Mouse (Mus musculus) lung, embryonic 15.5 days (tissue): ENCODE results near the gene Zbed4. TPM values are rescaled to one million over a fixed set of nuclear protein-coding genes. Genes with fewer than 3 reads are reported as not detected.
A peak's percentile ranks its signal among the peaks of the same experiment; 100 is the strongest.

Experiments used
- ATAC-seq: fragments of 200-750 bp; cut with Nextera tagmentation; 2 replicates; pipeline ENCODE4 v1.8.0; 2017; ENCODE audit warnings: moderate number of reproducible peaks, borderline replicate concordance; ENCODE audit not compliant: low FRiP score, low TSS enrichment; ENCODE audit errors: extremely low read depth
- H3K27ac ChIP-seq: fragments of 300-500 bp; sonication (generic); 2 replicates; pipeline ENCODE4 v1.5.1; 2015; ENCODE audit warnings: moderate library complexity, mild to moderate bottlenecking, inconsistent platforms
- H3K27me3 ChIP-seq: fragments of 300-500 bp; sonication (generic); 2 replicates; pipeline ENCODE4 v1.6.1; 2015; ENCODE audit warnings: inconsistent platforms
- H3K36me3 ChIP-seq: fragments of 300-500 bp; sonication (generic); 2 replicates; pipeline ENCODE4 v1.6.1; 2015; ENCODE audit warnings: inconsistent platforms
- H3K4me1 ChIP-seq: fragments of 300-500 bp; sonication (generic); 2 replicates; pipeline ENCODE4 v1.6.1; 2015; ENCODE audit warnings: inconsistent platforms
- H3K4me2 ChIP-seq: fragments of 300-500 bp; sonication (generic); 2 replicates; pipeline ENCODE4 v1.6.1; 2015; ENCODE audit warnings: inconsistent platforms, mild to moderate bottlenecking, moderate library complexity
- H3K4me3 ChIP-seq: fragments of 300-500 bp; sonication (generic); 2 replicates; pipeline ENCODE4 v1.5.1; 2015; ENCODE audit warnings: mild to moderate bottlenecking, inconsistent platforms
- H3K9ac ChIP-seq: fragments of 300-500 bp; sonication (generic); 2 replicates; pipeline ENCODE4 v1.6.1; 2015; ENCODE audit warnings: inconsistent platforms
- H3K9me3 ChIP-seq: fragments of 300-500 bp; sonication (generic); 2 replicates; pipeline ENCODE4 v1.6.1; 2016; ENCODE audit warnings: inconsistent platforms
- WGBS: fragments of 180-500 bp; shearing (Covaris S2); methylation state at CpG from one replicate; pipeline ENCODE4 v1.1.7; 2015; 5-methylcytosine and 5-hydroxymethylcytosine counted together
- polyA plus RNA-seq: library from polyadenylated mRNA; unstranded; fragments of >200 nt; fragmentation: Nextera tagmentation; extraction: Ambion mirVana; gene quantifications from 2 replicates; pipeline ENCODE4 v1.2.1, GENCODE M21; 2015

Gene Zbed4
- polyA plus RNA-seq, 1 experiment from 2014 or later, result 15.5 TPM

- peaks cover 84% of the 10 kb centered on the region for H3K36me3 ChIP-seq
- 74% methylated on average over 9 of the region's 9 CpGs for WGBS
- no peak for ATAC-seq
Measured at GRCm38 (mm10) chr15:88717239-88717638, 34.2 kb upstream of the Zbed4 start.

GRCm38 (mm10) chr15:88723205-88723604 is 28.3 kb upstream of the Zbed4 start:
- Histone ChIP-seq H3K36me3 (peaks cover 77% of the 10 kb centered on the region), H3K4me3 (no peak overlapping the region), H3K9ac (no peak overlapping the region), H3K4me2 (no peak overlapping the region), H3K27me3 (no peaks in the 10 kb centered on the region), H3K4me1 (no peaks in the 10 kb centered on the region), H3K27ac (no peak overlapping the region), H3K9me3 (no peaks in the 10 kb centered on the region)
- WGBS, result 88% methylated on average over 6 of the region's 6 CpGs
- ATAC-seq, result no peak

More at GRCm38 (mm10) chr15:88717239-88717638, 34.2 kb upstream of the Zbed4 start:
- H3K9me3 ChIP-seq, result no peaks in the 10 kb centered on the region
- no peak overlapping the region for H3K9ac ChIP-seq
- H3K27me3 ChIP-seq, result no peaks in the 10 kb centered on the region
- H3K4me1 ChIP-seq, result no peaks in the 10 kb centered on the region
- H3K4me2 ChIP-seq, result no peak overlapping the region
- no peak overlapping the region for H3K27ac ChIP-seq
- no peak overlapping the region for H3K4me3 ChIP-seq

GRCm38 (mm10) chr15:88724311-88724710 is 27.1 kb upstream of the Zbed4 start:
- Histone ChIP-seq H3K4me2 (no peak overlapping the region), H3K27me3 (no peaks in the 10 kb centered on the region), H3K36me3 (peaks cover 77% of the 10 kb centered on the region), H3K4me1 (no peaks in the 10 kb centered on the region), H3K9ac (no peak overlapping the region), H3K27ac (no peak overlapping the region), H3K4me3 (no peak overlapping the region), H3K9me3 (no peaks in the 10 kb centered on the region)
- WGBS, result 72% methylated on average over 7 of the region's 7 CpGs
- no peak for ATAC-seq

GRCm38 (mm10) chr15:88725036-88725435 is 26.4 kb upstream of the Zbed4 start:
- H3K27me3 ChIP-seq, result no peaks in the 10 kb centered on the region
- H3K4me1 ChIP-seq, result no peaks in the 10 kb centered on the region
- H3K27ac ChIP-seq, result no peak overlapping the region
- 91% methylated on average over 5 of the region's 5 CpGs for WGBS
- H3K4me2 ChIP-seq, result no peak overlapping the region
- H3K4me3 ChIP-seq, result no peak overlapping the region
- H3K36me3 ChIP-seq, result peaks cover 80% of the 10 kb centered on the region
- H3K9ac ChIP-seq, result no peak overlapping the region
- ATAC-seq, result no peak
- H3K9me3 ChIP-seq, result no peaks in the 10 kb centered on the region

GRCm38 (mm10) chr15:88727204-88727603 is 24.3 kb upstream of the Zbed4 start:
- no peak overlapping the region for H3K27ac ChIP-seq
- H3K9ac ChIP-seq, result no peak overlapping the region
- H3K36me3 ChIP-seq, result peaks cover 72% of the 10 kb centered on the region
- no peak for ATAC-seq
- peaks cover 14% of the 10 kb centered on the region for H3K4me1 ChIP-seq
- H3K9me3 ChIP-seq, result no peaks in the 10 kb centered on the region
- no peak overlapping the region for H3K4me3 ChIP-seq
- 85% methylated on average over 3 of the region's 3 CpGs for WGBS
- H3K27me3 ChIP-seq, result no peaks in the 10 kb centered on the region
- H3K4me2 ChIP-seq, result no peak overlapping the region

GRCm38 (mm10) chr15:88730717-88731116 is 20.7 kb upstream of the Zbed4 start:
- Histone ChIP-seq H3K9ac (no peak overlapping the region), H3K9me3 (no peaks in the 10 kb centered on the region), H3K4me2 (no peak overlapping the region), H3K4me3 (no peak overlapping the region), H3K4me1 (peaks cover 22% of the 10 kb centered on the region), H3K36me3 (peaks cover 40% of the 10 kb centered on the region), H3K27me3 (no peaks in the 10 kb centered on the region), H3K27ac (no peak overlapping the region)
- WGBS, result 55% methylated on average over 3 of the region's 3 CpGs
- no peak for ATAC-seq

GRCm38 (mm10) chr15:88732405-88733020 is 18.9 kb upstream of the Zbed4 start:
- WGBS, result 7% methylated on average over 15 of the region's 15 CpGs
- Histone ChIP-seq H3K4me1 (peaks cover 22% of the 10 kb centered on the region), H3K27me3 (no peaks in the 10 kb centered on the region), H3K36me3 (peaks cover 27% of the 10 kb centered on the region), H3K9ac (peak overlapping the region; percentile 98), H3K27ac (no peak overlapping the region), H3K9me3 (no peaks in the 10 kb centered on the region), H3K4me2 (peak overlapping the region; percentile 58), H3K4me3 (peak overlapping the region; percentile 97)
- no peak for ATAC-seq

GRCm38 (mm10) chr15:88733041-88733751 is 18.3 kb upstream of the Zbed4 start:
- peak overlapping the region; percentile 98 for H3K9ac ChIP-seq
- H3K27ac ChIP-seq, result peak overlapping the region; percentile 90
- peaks cover 24% of the 10 kb centered on the region for H3K36me3 ChIP-seq
- WGBS, result under 1% methylated on average over 86 of the region's 86 CpGs
- H3K27me3 ChIP-seq, result no peaks in the 10 kb centered on the region
- peak overlapping the region; percentile 97 for H3K4me3 ChIP-seq
- no peaks in the 10 kb centered on the region for H3K9me3 ChIP-seq
- H3K4me1 ChIP-seq, result peaks cover 22% of the 10 kb centered on the region
- peak overlapping the region; percentile 58 for H3K4me2 ChIP-seq
- peak; percentile 74 for ATAC-seq

- Histone ChIP-seq H3K27ac (peak within 1 kb of the TSS; percentile 90), H3K4me1 (peaks cover 22% of the 10 kb centered on the region), H3K9ac (peak within 1 kb of the TSS; percentile 98), H3K4me3 (peak within 1 kb of the TSS; percentile 97), H3K9me3 (no peaks in the 10 kb centered on the region), H3K4me2 (peak within 1 kb of the TSS; percentile 77), H3K27me3 (no peaks in the 10 kb centered on the region), H3K36me3 (peaks cover 17% of the 10 kb centered on the region)
- WGBS, result under 1% methylated on average over 78 of the region's 103 CpGs
- ATAC-seq, result peak; percentile 86
Measured at GRCm38 (mm10) chr15:88733834-88734571, 17.5 kb upstream of the Zbed4 start, which contains the start of gene Brd1. Gene Brd1 (minus strand): TSS chr15:88734233.

GRCm38 (mm10) chr15:88736166-88736565 is 15.3 kb upstream of the Zbed4 start:
- Histone ChIP-seq H3K27ac (no peak overlapping the region), H3K4me3 (no peak overlapping the region), H3K4me1 (peaks cover 18% of the 10 kb centered on the region), H3K36me3 (no peaks in the 10 kb centered on the region), H3K9ac (no peak overlapping the region), H3K27me3 (no peaks in the 10 kb centered on the region), H3K4me2 (no peak overlapping the region), H3K9me3 (no peaks in the 10 kb centered on the region)
- WGBS, result 61% methylated on average over 4 of the region's 4 CpGs
- ATAC-seq, result no peak

- no peak for ATAC-seq
- H3K4me1 ChIP-seq, result peaks cover 4% of the 10 kb centered on the region
- 79% methylated on average over 2 of the region's 2 CpGs for WGBS
Measured at GRCm38 (mm10) chr15:88738466-88738865, 13.0 kb upstream of the Zbed4 start.

GRCm38 (mm10) chr15:88741366-88741765 is 10.1 kb upstream of the Zbed4 start:
- no peak overlapping the region for H3K9ac ChIP-seq

More at GRCm38 (mm10) chr15:88738466-88738865, 13.0 kb upstream of the Zbed4 start:
- H3K9me3 ChIP-seq, result no peaks in the 10 kb centered on the region
- H3K4me3 ChIP-seq, result no peak overlapping the region
- no peak overlapping the region for H3K27ac ChIP-seq
- no peak overlapping the region for H3K4me2 ChIP-seq
- H3K36me3 ChIP-seq, result no peaks in the 10 kb centered on the region
- H3K27me3 ChIP-seq, result no peaks in the 10 kb centered on the region
- no peak overlapping the region for H3K9ac ChIP-seq

More at GRCm38 (mm10) chr15:88741366-88741765, 10.1 kb upstream of the Zbed4 start:
- Histone ChIP-seq H3K36me3 (no peaks in the 10 kb centered on the region), H3K27me3 (no peaks in the 10 kb centered on the region), H3K27ac (no peak overlapping the region), H3K9me3 (no peaks in the 10 kb centered on the region), H3K4me2 (no peak overlapping the region), H3K4me1 (no peaks in the 10 kb centered on the region), H3K4me3 (no peak overlapping the region)
- no peak for ATAC-seq
- 70% methylated on average over 6 of the region's 6 CpGs for WGBS
